In genomic region chr7:55852787-55853186, GRCm38 (mm10) we compare ENCODE assay signal across 14 mouse cellular contexts. TPM values are rescaled to one million over a fixed set of nuclear protein-coding genes. Genes with fewer than 3 reads are reported as not detected.
DNase-seq lines count a peak whose midpoint lies in the region; ATAC-seq and TF ChIP-seq lines count a peak whose summit lies in the region.
"Had no signal": no experiment of that assay in that cellular context is flagged by ENCODE, and none has a peak within 500 bp of the region (broad histone marks: within the 10 kb centered on the region; RNA-seq: fewer than 3 reads in every experiment).

No protein-coding gene starts in this region.

- H3K4me2 ChIP-seq in kidney, embryonic 14.5 days (replicated peaks; ENCODE audit: low read depth, low read length), result no peak overlapping the region
- H3K4me2 ChIP-seq: heart, embryonic 12.5 days; hindbrain, embryonic 12.5 days; liver, embryonic 15.5 days had no signal

- TF ChIP-seq POLR2A in kidney, adult 2 months (IDR thresholded peaks at IDR 0.05; ENCODE audit: low read depth, low read length), result no peak

- no peak for TF ChIP-seq CTCF in kidney, adult 2 months (conservative IDR thresholded peaks at IDR 0.05; ENCODE audit: insufficient read depth, insufficient read length, low read depth, low read length)

- H3K9ac ChIP-seq in kidney, embryonic 14.5 days (ENCODE audit: low read depth, low read length), result no peak overlapping the region
- H3K9ac ChIP-seq: heart, embryonic 12.5 days; hindbrain, embryonic 12.5 days; liver, embryonic 15.5 days had no signal

- no peak overlapping the region for H3K4me3 ChIP-seq in kidney, adult 2 months (ENCODE audit: insufficient read depth, low read depth, low read length)
- no peak overlapping the region for H3K4me3 ChIP-seq in kidney, embryonic 14.5 days (ENCODE audit: low read length)
- H3K4me3 ChIP-seq: heart, embryonic 12.5 days; hindbrain, embryonic 12.5 days; liver, embryonic 15.5 days; midbrain, embryonic 10.5 days had no signal

- no peaks in the 10 kb centered on the region for H3K9me3 ChIP-seq in kidney, embryonic 14.5 days (ENCODE audit: control insufficient read depth, low read length)
- H3K9me3 ChIP-seq: heart, embryonic 12.5 days; hindbrain, embryonic 12.5 days; liver, embryonic 15.5 days; midbrain, embryonic 10.5 days had no signal

- H3K27me3 ChIP-seq in kidney, adult 2 months (replicated peaks; ENCODE audit: control insufficient read depth, insufficient read depth, low read length), result no peaks in the 10 kb centered on the region
- no peaks in the 10 kb centered on the region for H3K27me3 ChIP-seq in kidney, embryonic 14.5 days (ENCODE audit: control insufficient read depth, insufficient read depth, low read length)
- H3K27me3 ChIP-seq: heart, embryonic 12.5 days; hindbrain, embryonic 12.5 days; liver, embryonic 15.5 days had no signal

- no peaks in the 10 kb centered on the region for H3K36me3 ChIP-seq in kidney, adult 2 months (ENCODE audit: control insufficient read depth, insufficient read depth, low read length)
- H3K36me3 ChIP-seq in kidney, embryonic 14.5 days (ENCODE audit: control insufficient read depth, insufficient read depth, low read length), result no peaks in the 10 kb centered on the region
- H3K36me3 ChIP-seq: hindbrain, embryonic 12.5 days; liver, embryonic 15.5 days had no signal

- peaks cover 12% of the 10 kb centered on the region; the same call in 1 of the 2 replicates for H3K4me1 ChIP-seq in kidney, adult 2 months (ENCODE audit: control insufficient read depth, insufficient read depth, low read length)
- H3K4me1 ChIP-seq in kidney, embryonic 14.5 days (ENCODE audit: control insufficient read depth, insufficient read depth, low read length), result peaks cover 17% of the 10 kb centered on the region; the same call in 1 of the 2 replicates

- peak; percentile 44 for DNase-seq in kidney, adult 2 months
- no peak for DNase-seq in urinary bladder, postnatal 36 days (ENCODE audit: low spot score in 2 of 2)
- DNase-seq in cerebellum, postnatal 25 days, result no peak
- DNase-seq: adrenal gland, adult 8-10 months; embryo, embryonic 11 days; thymus, adult 18-20 months had no signal

- no peak overlapping the region for H3K27ac ChIP-seq in kidney, adult 2 months (ENCODE audit: insufficient read depth, low read depth, low read length)
- no peak overlapping the region for H3K27ac ChIP-seq in kidney, embryonic 14.5 days (ENCODE audit: low read depth, low read length)
- H3K27ac ChIP-seq: hindbrain, embryonic 12.5 days; liver, embryonic 15.5 days; midbrain, embryonic 10.5 days had no signal

- no peak for ATAC-seq in kidney, embryonic 14.5 days (ENCODE audit: low FRiP score, low TSS enrichment)
- ATAC-seq in CD4-positive, CD25-positive, alpha-beta regulatory T cell, adult 4 months, result peak; percentile 83
- ATAC-seq in common myeloid progenitor, adult 5-6 weeks (replicated peaks; ENCODE audit: low read depth, poor library complexity, severe bottlenecking), result peak; percentile 87
- ATAC-seq in megakaryocyte progenitor cell, adult 5-6 weeks (replicated peaks; ENCODE audit: poor library complexity), result peak; percentile 85

- WGBS in kidney, adult 2 months, result 59% methylated on average over 3 of the region's 3 CpGs
- 83% methylated on average over 3 of the region's 3 CpGs for WGBS in kidney, embryonic 14.5 days

RNA-seq across cellular contexts. Expression of gene Cyfip1, which starts 11.2 kb away (rescaled TPM):
- 28.5 and 32.7 TPM in 2 replicates for polyA plus RNA-seq in kidney, adult 2 months (2012; rRNA removed)
- polyA plus RNA-seq in kidney, embryonic 14.5 days (2014; fragmentation: Nextera tagmentation; extraction: Ambion mirVana), result 60.3 and 119 TPM in 2 replicates
- polyA plus RNA-seq in CD4-positive, CD25-positive, alpha-beta regulatory T cell, adult 4 months (2017; shearing (Covaris generic)), result 100 to 1,000 TPM in 1 of 2 experiments, 10 to 100 TPM in 1; 69.2 to 104 TPM
- total RNA-seq in common myeloid progenitor, adult 5-6 weeks (2017), result 45.0 and 59.6 TPM in 2 replicates
- 38.7 and 42.8 TPM in 2 replicates for total RNA-seq in megakaryocyte progenitor cell, adult 5-6 weeks (2015)
- 41.1 and 49.2 TPM in 2 replicates for total RNA-seq in megakaryocyte progenitor cell, adult 5-6 weeks (2017)

RNA-seq across cellular contexts. Expression of gene Tubgcp5, which starts 58.8 kb away (rescaled TPM):
- 2.3 and 3.4 TPM in 2 replicates for polyA plus RNA-seq in kidney, adult 2 months (2012; rRNA removed)
- polyA plus RNA-seq in kidney, embryonic 14.5 days (2014; fragmentation: Nextera tagmentation; extraction: Ambion mirVana), result 24.6 and 34.6 TPM in 2 replicates
- 10 to 100 TPM; 43.4 to 48.6 TPM for polyA plus RNA-seq in CD4-positive, CD25-positive, alpha-beta regulatory T cell, adult 4 months (2017; shearing (Covaris generic))
- 53.2 and 63.7 TPM in 2 replicates for total RNA-seq in common myeloid progenitor, adult 5-6 weeks (2017)
- 34.5 and 43.3 TPM in 2 replicates for total RNA-seq in megakaryocyte progenitor cell, adult 5-6 weeks (2015)
- 23.2 and 60.3 TPM in 2 replicates for total RNA-seq in megakaryocyte progenitor cell, adult 5-6 weeks (2017)
